Mouse (Mus musculus) cerebellum, adult 11 months (tissue): Measurements from ENCODE around the gene Cd320.
"Not testable (repeated sequence)": the region's sequence is repeated elsewhere in the genome, so short reads cannot be mapped to it uniquely, and the experiment has no call there.

ENCODE experiments used
- DNase-seq: peaks from one replicate; pipeline ENCODE4 v3.0.0; 2022

Cd320 gene

DNA sequence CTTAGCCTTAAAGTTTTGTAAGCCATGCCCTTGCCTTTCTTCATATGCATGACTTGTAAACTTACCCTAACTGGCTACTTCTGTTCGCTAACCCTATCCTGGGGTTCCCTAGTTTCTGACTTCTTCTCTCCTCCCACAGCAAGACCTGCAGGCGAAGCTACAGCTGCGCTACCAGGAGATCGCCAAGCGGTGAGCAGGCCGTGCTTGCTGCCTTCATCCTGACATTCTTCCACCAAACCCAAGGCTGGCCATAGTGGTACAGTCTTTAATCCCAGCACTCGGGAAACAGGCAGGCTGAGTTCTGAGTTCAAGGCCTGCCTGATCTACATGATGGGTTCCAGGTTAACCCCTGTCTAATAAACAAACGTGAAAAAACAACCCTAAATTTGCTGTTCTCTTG lies 17.4 kb upstream of the Cd320 start:
- DNase-seq = no peak

DNA sequence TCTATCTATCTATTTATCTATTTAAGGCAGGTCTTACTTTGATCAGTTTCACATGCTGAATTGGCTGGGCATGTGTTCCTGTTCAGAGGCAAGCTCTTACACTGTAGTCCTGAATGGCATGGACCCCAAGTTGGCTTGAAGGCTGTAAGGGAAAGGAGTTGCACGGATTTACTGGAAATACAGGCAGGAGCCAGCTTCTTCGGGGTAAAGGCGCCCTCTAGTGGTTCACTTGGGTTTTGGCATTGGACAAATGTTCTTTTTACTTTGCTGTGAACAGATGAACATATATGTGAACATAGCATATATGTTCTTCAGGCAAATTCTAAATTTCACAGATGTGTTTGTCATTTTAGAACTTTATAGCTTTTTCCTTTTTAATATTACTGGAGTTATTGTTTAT lies 16.0 kb upstream of the Cd320 start:
- DNase-seq = peak; percentile 69

DNA sequence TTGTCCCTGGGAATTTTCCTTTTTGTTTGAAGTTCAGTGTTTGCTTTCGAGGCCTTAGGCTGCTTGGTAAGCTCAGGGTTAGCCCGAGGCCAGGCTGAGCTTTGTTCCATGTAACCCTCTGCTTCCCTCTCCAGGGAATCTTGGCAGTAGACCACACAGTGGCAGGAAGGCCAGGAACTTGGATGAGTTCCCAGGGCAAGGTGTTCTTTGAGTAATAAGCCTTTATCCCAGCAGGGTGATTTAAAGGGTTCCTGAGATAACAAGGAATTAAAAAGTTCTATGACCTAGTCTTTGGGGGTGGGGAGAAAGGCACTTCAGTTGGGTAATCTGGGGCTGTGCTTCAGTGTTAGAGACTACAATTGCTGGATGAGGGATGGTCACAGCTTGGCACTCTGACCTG lies 14.0 kb upstream of the Cd320 start:
- peak; percentile 53 for DNase-seq

GRCm38 (mm10) chr17:33829561-33829960 lies 13.3 kb upstream of the Cd320 start:
- DNase-seq = no peak

- no peak for DNase-seq
These were observed 1.3 kb downstream of the Cd320 start for GRCm38 (mm10) chr17:33844196-33844595.

DNA sequence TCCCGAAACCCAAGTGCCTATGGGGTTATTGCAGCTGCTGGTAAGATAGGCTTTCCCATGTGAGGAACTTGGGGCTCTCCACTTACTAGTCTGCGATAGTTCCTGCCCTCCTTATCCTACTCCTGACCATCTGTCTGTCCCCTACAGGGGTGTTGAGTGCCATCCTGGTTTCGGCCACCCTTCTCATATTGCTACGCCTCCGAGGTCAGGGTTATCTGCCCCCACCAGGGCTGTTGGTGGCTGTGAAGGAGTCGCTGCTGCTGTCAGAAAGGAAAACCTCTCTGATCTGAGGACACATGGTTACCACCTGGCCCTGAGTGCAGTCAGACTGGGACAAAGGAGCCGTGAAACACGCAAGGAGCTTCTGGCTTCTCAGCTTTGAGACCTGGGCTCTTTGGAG lies 5.2 kb downstream of the Cd320 start:
- no peak for DNase-seq

DNA sequence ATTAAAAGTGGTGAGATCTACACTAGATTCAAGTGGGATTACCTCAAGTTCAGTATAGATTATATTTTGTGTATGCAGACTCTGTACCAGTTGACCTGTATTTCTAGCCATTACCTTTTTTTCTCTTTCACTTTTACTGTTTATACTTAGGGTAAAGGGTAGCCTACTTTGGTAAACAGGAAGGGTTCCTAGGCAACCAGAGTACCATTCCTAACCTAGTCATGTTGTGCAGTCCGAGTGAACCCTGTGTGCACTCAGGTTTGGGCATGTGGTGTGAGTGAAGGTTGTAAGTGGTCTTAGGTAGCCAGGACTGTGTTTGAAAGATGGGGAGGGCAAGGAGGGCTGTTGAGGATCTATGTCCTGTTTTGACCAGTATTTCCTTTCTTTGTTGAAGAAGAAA lies 8.4 kb downstream of the Cd320 start:
- no peak for DNase-seq

GRCm38 (mm10) chr17:33857816-33858215 lies 14.9 kb downstream of the Cd320 start:
- DNase-seq = no peak

GRCm38 (mm10) chr17:33865330-33866030 lies 22.6 kb downstream of the Cd320 start:
- DNase-seq = no peak

- DNase-seq = not testable (repeated sequence)
These were observed 30.6 kb downstream of the Cd320 start, which contains the start of gene Gm7029 for GRCm38 (mm10) chr17:33873537-33873936. Gene Gm7029 (plus strand): TSS chr17:33873837.

DNA sequence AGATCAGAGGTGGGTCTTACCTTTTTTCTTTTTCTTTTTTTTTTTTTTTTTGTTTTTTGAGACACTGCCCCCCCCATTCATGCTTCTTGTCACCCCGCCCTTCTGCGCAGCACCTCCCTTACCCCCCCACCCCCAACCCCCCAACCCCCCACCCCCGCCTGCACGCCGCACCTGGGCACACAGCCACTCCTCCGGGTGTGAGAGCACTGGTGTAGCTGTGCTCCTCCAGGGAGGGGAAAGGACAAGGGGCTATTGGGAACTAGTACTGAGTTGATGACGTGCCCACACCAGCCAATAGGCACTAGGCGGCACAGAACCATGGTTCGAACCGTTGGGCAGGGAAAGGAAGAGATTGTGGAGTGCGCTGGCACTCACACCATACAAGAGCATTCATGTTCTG lies 31.5 kb downstream of the Cd320 start:
- no peak for DNase-seq

DNA sequence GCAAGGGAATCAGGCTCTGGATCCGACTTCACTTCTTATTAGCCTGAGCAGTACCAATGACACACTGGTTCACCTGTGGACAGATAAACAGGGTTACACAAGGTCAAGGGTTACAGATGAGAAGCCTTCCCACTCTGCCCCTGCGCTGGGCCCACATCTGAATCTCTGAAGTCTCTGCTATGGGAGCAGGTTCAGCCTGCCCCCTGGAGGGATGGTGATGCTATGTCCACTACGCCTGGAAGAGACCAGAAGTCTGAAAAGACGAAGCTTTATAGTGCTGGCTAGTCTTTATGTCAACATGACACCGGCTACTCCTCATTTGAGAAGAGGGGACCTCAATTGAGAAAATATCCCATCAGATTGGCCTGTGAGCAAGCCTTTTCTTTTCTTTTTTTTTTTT lies 32.9 kb downstream of the Cd320 start:
- DNase-seq = not testable (repeated sequence)

- not testable (repeated sequence) for DNase-seq
These were observed 41.4 kb downstream of the Cd320 start for GRCm38 (mm10) chr17:33884320-33884719.

DNA sequence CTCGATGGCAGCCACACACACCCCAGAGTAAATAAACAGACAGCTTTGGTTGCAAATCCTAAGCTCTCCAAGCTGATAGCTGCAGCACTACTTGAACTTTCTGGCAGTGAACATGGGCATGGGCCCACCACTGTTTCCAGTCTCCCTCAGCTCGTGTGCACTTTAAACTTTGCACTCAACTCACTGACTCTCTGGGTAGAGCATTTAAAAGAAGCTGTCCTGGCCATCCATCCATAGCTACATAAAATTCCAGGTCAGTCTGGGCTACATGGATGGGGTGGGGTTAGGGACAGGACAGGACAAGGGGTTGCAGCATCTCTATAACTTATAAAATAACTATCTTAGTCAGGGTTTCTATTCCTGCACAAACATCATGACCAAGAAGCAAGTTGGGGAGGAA lies 44.9 kb downstream of the Cd320 start:
- DNase-seq = not testable (repeated sequence)

- DNase-seq = not testable (repeated sequence)
These were observed 45.3 kb downstream of the Cd320 start for GRCm38 (mm10) chr17:33888230-33888629.

GRCm38 (mm10) chr17:33889941-33890532 lies 47.1 kb downstream of the Cd320 start:
- not testable (repeated sequence) for DNase-seq

- DNase-seq = peak; percentile 100
These were observed 47.7 kb downstream of the Cd320 start, which contains the start of gene Kifc1 for GRCm38 (mm10) chr17:33890533-33891059. Gene Kifc1 (minus strand): TSS chr17:33890661.

DNA sequence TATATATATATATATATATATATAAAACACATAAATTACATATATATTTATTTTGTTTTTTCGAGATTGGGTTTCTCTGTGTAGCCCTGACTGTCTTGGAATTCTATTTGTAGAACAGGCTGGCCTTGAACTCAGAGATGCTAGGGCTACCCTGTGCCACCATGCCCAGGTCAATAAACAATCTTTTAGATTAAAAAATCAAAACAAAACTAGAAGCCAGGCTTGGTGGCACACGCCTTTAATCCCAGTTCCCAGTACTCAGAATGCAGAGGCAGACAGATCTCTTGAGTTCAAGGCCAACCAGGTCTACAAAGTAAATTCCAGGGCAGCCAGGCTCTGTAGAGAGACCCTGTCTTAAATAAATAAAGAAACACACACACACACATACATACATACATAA lies 48.5 kb downstream of the Cd320 start:
- no peak for DNase-seq

GRCm38 (mm10) chr17:33891892-33892291 lies 49.0 kb downstream of the Cd320 start:
- DNase-seq = not testable (repeated sequence)

GRCm38 (mm10) chr17:33892429-33892828 lies 49.5 kb downstream of the Cd320 start:
- DNase-seq = no peak

DNA sequence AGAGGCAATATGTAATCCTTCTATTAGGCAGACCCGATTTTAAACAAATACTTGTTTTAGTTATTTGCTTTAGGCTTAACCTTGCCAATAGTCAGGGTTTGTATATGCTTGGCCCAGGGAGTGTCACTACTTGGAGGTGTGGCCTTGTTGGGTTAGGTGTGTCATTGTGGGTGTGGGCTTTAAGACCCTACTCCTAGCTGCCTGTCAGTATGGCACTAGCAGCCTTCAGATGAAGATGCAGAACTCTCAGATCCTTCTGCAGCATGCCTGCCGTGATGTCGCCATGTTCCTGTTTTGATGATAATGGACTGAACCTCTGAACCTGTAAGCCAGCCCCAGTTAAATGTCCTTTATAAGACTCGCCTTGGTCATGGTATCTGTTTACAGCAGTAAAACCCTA lies 50.1 kb downstream of the Cd320 start:
- not testable (repeated sequence) for DNase-seq

DNA sequence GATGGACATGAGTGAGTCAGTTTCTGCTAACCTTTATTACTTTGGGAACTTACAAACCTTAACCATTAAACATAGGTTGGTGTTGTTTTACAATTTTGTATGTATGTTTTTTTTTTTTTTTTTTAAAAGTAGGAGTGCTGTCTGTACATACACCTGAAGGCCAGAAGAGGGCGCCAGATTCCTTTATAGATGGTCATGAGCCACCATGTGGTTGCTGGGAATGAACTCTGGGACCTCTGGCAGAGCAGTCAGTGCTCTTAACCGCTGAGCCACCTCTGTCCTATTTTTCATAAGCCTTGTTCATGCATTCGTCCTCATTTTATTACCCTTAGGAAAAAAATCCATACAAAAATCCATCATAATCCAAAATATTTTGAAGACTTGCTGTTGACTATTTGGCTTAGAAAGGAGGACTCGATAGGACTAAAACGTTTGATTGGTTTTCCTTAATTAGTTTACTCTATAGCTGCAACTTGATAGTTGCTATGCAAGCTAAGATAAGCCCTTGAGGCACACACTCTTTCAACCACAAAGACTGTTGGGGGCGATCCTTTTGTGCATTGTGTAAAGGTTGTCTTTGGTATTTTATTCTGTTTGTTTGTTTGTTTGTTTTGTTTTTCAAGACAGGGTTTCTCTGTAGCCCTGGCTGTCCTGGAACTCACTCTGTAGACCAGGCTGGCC lies 54.4 kb downstream of the Cd320 start:
- DNase-seq = no peak

- not testable (repeated sequence) for DNase-seq
These were observed 55.3 kb downstream of the Cd320 start for GRCm38 (mm10) chr17:33898193-33898592.
